Mouse (Mus musculus): ENCODE measurements around the gene Tulp2. TPM values are rescaled to one million over a fixed set of nuclear protein-coding genes. Genes with fewer than 3 reads are reported as not detected.

The Tulp2 gene
- polyA plus RNA-seq, 1 experiment = 0.30 TPM

GRCm38 (mm10) chr7:45540213-45540612, 58.5 kb downstream of the Tulp2 start:
- 42% methylated on average over 2 of the region's 2 CpGs for WGBS
- DNase-seq (ENCODE audit: low read depth, low spot score) = no peak

- 82% methylated on average over 1 of the region's 1 CpGs for WGBS
- no peak for DNase-seq (ENCODE audit: low read depth, low spot score)
Measured at GRCm38 (mm10) chr7:45544525-45544924, 62.8 kb downstream of the Tulp2 start.

- DNase-seq (ENCODE audit: low read depth, low spot score) = no peak
- WGBS = 92% methylated on average over 16 of the region's 16 CpGs
Measured at GRCm38 (mm10) chr7:45549641-45550436, 68.2 kb downstream of the Tulp2 start.

- no peak for DNase-seq (ENCODE audit: low read depth, low spot score)
- WGBS = 79% methylated on average over 11 of the region's 11 CpGs
Measured at GRCm38 (mm10) chr7:45550821-45551511, 69.3 kb downstream of the Tulp2 start.

- 75% methylated on average over 8 of the region's 8 CpGs for WGBS
- no peak for DNase-seq (ENCODE audit: low read depth, low spot score)
Measured at GRCm38 (mm10) chr7:45551512-45551883, 69.8 kb downstream of the Tulp2 start.

GRCm38 (mm10) chr7:45553519-45553918, 71.8 kb downstream of the Tulp2 start:
- 76% methylated on average over 8 of the region's 8 CpGs for WGBS
- no peak for DNase-seq (ENCODE audit: low read depth, low spot score)

- no peak for DNase-seq (ENCODE audit: low read depth, low spot score)
- WGBS = 91% methylated on average over 2 of the region's 2 CpGs
Measured at GRCm38 (mm10) chr7:45553990-45554389, 72.3 kb downstream of the Tulp2 start.

GRCm38 (mm10) chr7:45554744-45555143, 73.1 kb downstream of the Tulp2 start, which contains the start of gene Hsd17b14:
Gene Hsd17b14, plus strand, starts transcription at chr7:45554893.
- DNase-seq (ENCODE audit: low read depth, low spot score) = no peak
- WGBS = 52% methylated on average over 8 of the region's 8 CpGs

- DNase-seq (ENCODE audit: low read depth, low spot score) = no peak
- 26% methylated on average over 8 of the region's 8 CpGs for WGBS
Measured at GRCm38 (mm10) chr7:45555787-45556186, 74.1 kb downstream of the Tulp2 start.

- WGBS = 12% methylated on average over 6 of the region's 6 CpGs
- DNase-seq (ENCODE audit: low read depth, low spot score) = no peak
Measured at GRCm38 (mm10) chr7:45558907-45559306, 77.2 kb downstream of the Tulp2 start.

GRCm38 (mm10) chr7:45560241-45560640, 78.6 kb downstream of the Tulp2 start:
- no peak for DNase-seq (ENCODE audit: low read depth, low spot score)
- 49% methylated on average over 7 of the region's 7 CpGs for WGBS

- DNase-seq (ENCODE audit: low read depth, low spot score) = no peak
- WGBS = 18% methylated on average over 17 of the region's 17 CpGs
Measured at GRCm38 (mm10) chr7:45560843-45561623, 79.4 kb downstream of the Tulp2 start.

GRCm38 (mm10) chr7:45561624-45562520, 80.2 kb downstream of the Tulp2 start:
- no peak for DNase-seq (ENCODE audit: low read depth, low spot score)
- 50% methylated on average over 12 of the region's 12 CpGs for WGBS

GRCm38 (mm10) chr7:45564811-45565210, 83.1 kb downstream of the Tulp2 start:
- no peak for DNase-seq (ENCODE audit: low read depth, low spot score)
- 52% methylated on average over 2 of the region's 2 CpGs for WGBS

GRCm38 (mm10) chr7:45565446-45565845, 83.8 kb downstream of the Tulp2 start:
- DNase-seq (ENCODE audit: low read depth, low spot score) = no peak
- 93% methylated on average over 9 of the region's 9 CpGs for WGBS

- 57% methylated on average over 8 of the region's 8 CpGs for WGBS
- no peak for DNase-seq (ENCODE audit: low read depth, low spot score)
Measured at GRCm38 (mm10) chr7:45567112-45567779, 85.6 kb downstream of the Tulp2 start.

- whole genome bisulfite sequencing = 1% methylated on average over 24 of the region's 24 CpGs
- peak; percentile 91 for DNase-seq (ENCODE audit: low read depth, low spot score)
Measured at GRCm38 (mm10) chr7:45567780-45568516, 86.3 kb downstream of the Tulp2 start.

Measured in large intestine, adult 2 months (tissue).